Mouse (Mus musculus) left cerebral cortex, postnatal 36 days (tissue): ENCODE measurements around the gene Susd6. TPM values are rescaled to one million over a fixed set of nuclear protein-coding genes. Genes with fewer than 3 reads are reported as not detected.
"Not testable (repeated sequence)": the region's sequence is repeated elsewhere in the genome, so short reads cannot be mapped to it uniquely, and the experiment has no call there.

Source experiments
- DNase-seq, 2 experiments: peaks; one replicate each; pipeline ENCODE4 v3.0.0; 2021 to 2022; ENCODE audit warnings: low spot score in 2 of 2, mixed read lengths in 1 of 2
- intact Hi-C: fragments of 180-260 bp; cut with DNase I; formaldehyde crosslinking; loops from one replicate; pipeline ENCODE4 v1.15.1; 2025
- total RNA-seq, 2 experiments: library from RNA; stranded (reverse); gene quantifications; 2 replicates each; pipeline ENCODE4 v1.2.3; 2021

Susd6 gene
- total RNA-seq, 2 experiments from 2014 or later = 31.6 to 40.0 TPM

DNA sequence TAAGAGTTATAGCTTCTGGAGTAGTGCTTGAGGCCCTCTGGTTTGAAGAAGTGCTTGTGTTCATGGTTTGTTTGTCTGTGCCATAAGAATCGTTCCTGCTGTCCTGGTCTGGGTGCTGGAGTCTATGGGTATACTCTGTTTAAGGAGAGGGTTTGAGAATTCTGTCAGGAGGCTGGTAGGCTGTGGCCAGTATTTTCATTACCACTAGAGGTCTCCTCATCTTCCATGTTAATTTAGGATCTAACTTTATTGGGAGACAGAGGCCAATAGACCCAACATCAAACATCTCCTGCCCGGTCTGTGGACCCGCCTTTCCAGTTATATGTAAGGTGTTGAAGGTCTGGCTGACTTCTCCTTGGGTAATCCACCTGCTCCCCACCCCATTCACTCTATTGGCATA, 7.4 kb upstream of the Susd6 start:
- intact Hi-C loops = no loop called here
- DNase-seq = no peak

DNA sequence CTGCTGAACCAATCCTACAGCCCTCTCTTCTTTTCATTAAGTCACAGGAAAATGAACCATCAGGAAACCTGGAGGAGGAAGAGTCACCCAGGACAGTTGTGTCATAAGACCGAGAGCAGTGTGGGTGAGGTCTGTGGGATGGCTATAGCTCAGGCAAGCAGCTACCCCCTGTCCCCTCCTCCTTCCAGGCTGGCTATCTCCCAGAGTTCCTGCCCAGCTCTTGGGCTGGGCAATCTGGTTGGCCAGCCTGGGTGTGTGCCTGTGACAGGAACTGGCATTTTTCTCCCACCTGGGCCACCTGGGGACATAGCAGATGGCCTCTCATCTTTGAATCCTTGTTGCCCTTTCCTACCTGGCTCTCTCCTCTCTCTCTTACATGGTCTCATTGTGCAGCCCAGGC, 6.4 kb upstream of the Susd6 start:
- DNase-seq = no peak
- intact Hi-C loops = no loop called here

DNA sequence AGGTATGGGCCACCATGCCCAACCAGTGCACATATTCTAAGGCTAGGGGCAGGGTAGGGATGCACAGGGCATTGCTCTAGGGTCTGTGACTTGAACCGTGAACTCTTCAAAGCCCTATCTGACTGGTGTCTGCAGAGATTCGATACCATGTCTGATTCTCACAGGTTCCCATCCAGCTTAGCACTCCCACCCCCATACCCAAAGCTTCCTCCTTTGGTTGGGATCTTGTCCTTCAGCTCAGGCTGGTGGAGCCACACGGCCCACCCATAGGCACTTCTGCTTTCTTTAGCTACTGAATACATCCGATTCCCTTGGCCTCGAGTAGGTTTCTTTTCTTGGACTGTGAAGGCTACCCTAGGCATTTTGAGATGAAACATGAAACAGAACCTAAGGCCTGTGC, 5.3 kb upstream of the Susd6 start:
- no peak for DNase-seq
- intact Hi-C loops = no loop called here

DNA sequence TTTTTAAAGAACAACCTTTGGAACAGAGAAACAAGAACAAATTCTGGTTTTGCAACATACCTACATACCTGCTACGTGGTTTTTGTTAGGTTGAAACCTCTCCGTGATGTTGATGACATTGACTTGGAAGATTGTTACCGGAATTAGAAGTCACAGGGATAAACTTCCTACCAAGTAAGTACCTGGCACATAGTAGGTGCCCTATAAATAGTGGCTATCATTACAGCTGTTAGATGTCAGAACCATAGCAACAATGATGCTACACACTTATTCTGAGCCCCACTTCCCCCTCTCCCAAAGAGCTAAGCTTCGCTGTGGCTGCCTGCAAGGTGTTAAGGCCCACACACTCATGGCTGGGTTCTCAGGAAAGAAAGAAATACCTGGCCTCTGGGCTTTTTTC, 4.7 kb upstream of the Susd6 start:
- DNase-seq = no peak
- intact Hi-C loops = no loop called here

DNA sequence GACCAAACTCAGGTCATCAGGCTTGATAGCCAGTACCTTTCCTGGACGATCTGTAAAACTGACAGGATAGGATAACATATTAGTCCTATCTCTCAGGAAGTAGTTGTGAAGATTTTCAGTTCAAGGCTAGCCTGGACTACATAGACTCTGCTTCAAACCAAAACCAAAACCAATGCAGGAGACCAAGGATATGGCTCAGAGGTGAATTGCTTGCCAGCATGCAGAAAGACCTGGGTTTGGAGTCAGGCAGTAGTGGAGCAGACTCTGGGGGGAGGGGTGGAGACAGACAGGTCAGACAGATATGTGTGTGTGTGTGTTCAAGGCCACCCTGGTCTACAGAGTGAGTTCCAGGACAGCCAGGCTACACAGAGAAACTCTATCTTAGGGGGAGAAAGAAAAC, 3.7 kb upstream of the Susd6 start:
- intact Hi-C loops = no loop called here
- DNase-seq = no peak

DNA sequence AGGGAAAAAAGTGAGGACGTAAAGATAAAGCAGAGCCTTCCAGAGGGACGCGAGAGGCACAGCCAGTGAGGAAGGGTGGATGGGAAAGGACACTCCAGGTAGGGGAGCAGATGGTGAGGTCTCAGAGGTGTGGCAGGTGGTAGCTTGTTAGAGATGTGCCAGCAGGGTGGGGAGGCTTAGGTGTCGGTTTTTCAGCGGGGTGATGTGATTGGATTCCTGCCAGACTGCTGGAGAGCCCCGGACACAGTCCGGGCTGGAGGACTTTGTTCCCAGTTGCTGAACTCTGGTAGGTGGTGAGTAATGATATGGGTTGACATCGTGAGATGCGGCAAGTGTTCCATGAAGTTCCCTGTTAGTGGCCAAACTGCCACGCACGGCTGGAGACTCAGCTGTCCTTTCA, 2.7 kb upstream of the Susd6 start:
- no peak for DNase-seq
- intact Hi-C loops = no loop called here

DNA sequence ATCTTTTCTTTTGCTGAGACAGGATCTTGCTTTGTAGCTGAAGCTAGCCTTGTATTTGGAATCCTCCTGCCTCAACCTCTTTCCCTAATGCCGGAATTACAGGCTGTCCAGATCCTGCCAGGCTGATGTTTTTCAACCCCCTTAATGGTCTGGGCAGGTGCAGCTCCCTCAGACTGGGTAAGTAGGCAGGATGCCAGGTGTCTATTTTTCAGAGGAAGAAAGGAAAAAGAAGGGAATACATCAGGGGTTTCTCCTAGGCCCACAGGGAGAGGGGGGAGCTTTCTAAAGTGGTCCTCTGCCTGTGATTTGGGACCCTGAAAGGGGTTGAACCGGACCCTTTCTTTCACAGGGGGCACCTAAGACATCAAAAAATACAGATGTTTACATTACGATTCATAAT, 2.1 kb upstream of the Susd6 start:
- intact Hi-C loops = no loop called here
- DNase-seq = no peak

DNA sequence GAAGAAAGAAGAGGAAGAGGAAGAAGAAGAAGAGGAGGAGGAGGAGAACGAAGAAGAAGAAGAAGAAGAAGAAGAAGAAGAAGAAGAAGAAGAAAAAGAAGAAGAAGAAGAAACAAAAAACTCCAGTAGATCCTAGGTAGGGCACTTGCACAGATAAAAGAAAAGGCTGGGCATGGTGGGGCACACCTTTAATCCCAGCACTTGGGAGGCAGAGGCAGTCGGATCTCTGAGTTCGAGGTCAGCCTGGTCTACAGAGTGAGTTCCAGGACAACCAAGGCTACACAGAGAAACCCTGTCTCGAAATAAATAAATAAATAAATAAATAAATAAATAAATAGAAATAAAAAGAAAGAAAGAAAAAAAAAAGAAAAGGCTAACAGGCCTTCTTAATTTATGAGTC, 1.0 kb upstream of the Susd6 start:
- intact Hi-C loops, DNase-seq: not testable (repeated sequence)

DNA sequence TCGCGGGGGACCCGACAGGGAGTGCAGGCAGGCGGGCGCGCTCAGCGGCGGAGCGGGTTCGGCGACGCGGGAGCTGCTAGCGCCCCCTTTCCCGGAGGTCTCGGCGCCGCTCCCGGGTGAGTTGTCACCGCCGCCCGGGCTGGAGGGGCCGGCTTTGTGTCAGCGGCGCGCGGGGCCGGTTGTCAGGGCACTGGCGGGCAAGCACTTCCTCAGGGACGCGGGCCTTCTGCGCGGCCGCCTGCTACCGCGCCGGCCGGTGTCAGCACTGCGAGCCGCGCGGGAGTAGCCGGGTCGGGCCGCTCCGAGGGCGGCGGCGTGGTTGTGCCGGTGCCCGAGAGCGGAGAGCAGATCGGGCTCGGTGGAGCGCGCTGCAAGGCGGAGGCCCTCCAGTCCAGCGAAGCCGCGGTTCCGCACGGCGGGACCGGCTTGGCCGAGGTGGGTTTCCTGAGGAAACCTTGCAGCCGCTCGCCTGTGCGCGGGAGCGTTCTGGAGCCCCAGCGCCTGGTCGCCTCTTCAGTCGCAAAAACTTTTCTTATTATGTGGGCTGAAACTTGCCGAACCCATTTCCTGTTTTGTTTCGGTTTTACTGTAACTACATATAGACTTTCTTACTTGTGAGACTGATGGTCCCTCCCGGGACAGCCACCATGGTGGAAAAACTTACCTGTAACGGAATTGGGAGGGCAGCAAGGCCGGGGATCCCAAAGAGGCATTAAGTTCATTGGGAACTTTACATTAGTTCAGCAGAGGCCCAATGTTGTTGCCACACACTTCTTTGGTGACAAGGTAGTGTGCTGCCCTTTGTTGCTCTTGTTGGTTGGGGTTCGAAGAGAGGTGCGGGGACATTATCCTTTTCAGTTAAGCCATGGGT, 625 bp downstream of the Susd6 start:
- DNase-seq = no peak
- intact Hi-C loops = loop anchor here (5.0 kb wide), 2 partner anchors 56 to 156 kb away; partner anchors contain the start of gene Srsf5

DNA sequence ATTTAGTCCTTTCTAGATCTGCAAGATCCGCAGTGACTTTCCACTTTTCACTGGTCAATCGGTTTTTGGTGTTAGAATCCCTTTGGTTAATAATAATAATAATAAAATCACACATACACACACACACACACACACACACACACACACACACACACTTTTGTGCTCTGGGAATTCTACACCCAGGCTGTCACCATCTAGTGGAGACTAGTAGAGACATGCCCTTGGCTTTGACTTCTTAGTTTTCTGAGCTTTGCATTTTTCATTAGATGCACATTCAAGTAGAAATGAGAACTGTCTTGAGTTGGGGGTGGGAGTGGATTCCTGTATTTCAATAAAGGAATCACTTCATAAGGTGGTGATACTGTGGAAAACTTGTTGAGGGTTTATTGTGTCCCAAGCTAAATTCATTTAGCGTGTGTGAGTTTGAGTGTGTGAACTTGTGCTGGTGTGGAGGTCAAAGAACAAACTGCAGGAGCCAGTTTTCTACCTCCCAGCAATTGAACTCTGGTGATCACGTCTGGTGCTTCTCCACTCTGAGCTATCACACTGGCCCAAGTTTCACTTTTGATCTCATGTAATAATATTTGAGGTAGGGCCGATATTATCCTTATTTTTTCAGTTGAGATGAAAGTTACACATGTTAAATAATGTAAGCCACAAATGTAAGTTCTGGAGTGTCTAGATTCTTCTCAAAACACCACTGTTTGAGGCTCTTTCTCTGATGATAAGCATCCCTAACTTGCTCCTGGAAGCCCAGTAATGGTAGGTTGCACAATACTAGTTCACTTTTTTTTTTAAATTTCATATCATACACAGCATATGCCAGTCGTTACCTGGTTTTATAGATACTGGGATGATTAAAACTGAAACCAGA, 1.5 kb downstream of the Susd6 start:
- no peak for DNase-seq
- intact Hi-C loops = loop anchor here (5.0 kb wide), 2 partner anchors 55 to 155 kb away; partner anchors contain the start of gene Srsf5

DNA sequence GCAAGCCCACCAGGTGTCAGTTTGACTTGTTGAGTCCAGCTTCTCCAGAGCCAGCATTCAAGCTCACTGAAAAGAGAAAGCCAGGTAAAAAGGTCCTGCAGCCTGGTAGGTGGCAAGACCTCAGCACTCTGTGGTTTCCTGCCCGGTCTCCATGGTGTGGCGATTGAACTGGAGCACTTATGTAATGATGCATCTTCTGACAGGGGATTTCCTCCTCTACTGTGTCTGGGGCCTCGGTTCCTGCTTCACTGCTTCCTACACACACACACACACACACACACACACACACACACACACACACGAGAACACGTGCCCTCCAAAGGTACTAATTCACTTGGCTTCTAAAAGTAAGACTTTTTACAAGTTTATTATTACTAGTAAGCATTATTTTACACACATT, 2.6 kb downstream of the Susd6 start:
- no peak for DNase-seq
- intact Hi-C loops = loop anchor here (5.0 kb wide), 2 partner anchors 54 to 154 kb away; partner anchors contain the start of gene Srsf5

DNA sequence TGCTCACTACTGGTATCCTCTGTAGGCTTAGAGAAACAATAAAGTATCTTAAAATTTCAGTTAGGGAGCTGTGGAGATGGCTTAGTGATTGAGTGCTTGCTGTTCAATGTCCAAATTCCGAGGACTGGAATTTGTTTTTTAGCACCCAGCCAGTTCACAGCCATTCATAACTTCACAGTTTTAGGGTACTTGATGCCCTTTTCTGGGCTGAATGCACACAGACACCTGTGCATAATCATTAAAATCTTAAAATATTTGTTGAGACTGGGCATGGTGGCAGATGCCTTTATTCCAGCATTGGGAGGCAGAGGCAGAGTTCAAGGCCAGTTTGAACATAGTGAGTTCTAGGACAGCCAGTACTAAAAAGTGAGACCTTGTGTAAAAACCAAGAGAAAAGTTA, 3.2 kb downstream of the Susd6 start:
- DNase-seq = no peak
- intact Hi-C loops = loop anchor here (5.0 kb wide), 2 partner anchors 54 to 154 kb away; partner anchors contain the start of gene Srsf5

DNA sequence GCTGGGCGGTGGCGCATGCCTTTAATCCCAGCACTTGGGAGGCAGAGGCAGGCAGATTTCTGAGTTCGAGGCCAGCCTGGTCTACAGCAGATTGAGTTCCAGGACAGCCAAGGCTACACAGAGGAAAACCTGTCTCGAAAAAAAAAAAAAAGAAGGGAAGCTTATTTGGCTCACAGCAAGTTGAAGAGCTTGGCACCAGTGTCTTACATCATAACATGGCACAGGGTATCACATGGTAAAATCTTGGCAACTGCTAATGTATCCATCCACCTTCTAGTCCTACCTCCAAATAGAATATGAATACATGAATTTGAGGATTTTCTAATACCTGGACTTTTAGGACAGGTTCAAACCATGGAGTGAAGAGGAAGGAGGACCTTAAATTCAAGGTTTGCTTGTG, 4.2 kb downstream of the Susd6 start:
- DNase-seq = no peak

DNA sequence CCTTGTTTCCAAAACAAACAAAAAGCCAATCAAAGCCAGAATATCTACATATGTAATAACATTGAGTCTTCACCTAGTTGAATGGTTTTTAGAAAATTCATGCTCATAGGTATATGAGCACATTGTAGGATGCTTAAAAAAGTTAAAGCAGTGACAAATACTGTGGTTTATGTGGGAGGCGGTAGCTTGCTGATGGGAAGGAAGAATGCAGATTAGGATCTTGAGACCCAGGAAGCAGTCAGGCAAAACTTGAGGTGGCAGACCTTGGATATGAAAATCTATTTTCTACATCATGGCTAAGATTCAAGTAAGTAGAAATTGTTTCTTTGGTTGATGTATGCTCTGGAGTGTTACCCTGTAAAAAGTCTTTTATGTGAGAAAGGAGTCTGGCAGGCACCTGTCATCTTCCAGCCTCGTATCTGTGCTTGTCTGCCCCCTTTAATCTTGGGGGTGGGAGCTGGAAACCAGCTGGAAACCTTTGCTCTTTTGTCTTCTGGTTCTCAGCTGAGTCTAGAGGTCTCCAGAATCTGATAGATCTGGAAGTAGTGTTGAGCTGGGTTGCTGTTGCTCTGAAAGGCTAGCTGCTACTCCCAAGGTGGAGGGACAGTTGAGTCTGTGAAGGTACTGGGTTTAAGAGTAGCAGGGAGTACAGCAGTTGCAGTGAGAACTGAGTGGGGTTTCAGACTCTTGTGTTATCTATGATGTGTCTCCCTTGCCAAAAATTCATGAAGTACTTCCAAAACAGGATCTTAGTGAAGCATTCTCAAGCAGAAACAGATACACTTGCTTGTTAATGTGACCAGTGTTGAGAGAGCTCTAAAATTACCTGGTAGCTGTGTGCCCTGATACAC, 4.8 kb downstream of the Susd6 start:
- intact Hi-C loops = loop anchor here (5.0 kb wide), 2 partner anchors 52 to 152 kb away; partner anchors contain the start of gene Srsf5
- no peak for DNase-seq

More for the DNA sequence above, 4.2 kb downstream of the Susd6 start:
- intact Hi-C loops = loop anchor here (5.0 kb wide), 2 partner anchors 53 to 153 kb away; partner anchors contain the start of gene Srsf5

DNA sequence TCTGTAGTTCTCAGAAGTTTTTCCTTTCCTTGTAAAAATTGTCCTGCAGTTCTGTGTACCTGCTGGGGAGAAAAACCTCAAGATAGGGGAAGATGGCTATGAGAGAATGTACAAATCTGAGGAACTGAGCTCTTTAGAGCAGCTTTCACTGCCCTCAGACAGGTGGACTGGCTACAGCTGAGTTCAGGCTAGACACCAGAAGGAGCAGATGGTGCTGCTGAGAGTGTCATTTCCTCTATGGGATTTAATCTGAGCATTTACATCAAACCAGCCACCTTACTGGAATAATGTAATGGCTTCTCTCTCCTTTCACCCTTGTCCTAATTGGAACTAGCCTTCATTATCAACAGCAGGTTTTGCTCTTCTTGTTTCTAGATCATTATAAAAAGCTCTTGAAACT, 8.0 kb downstream of the Susd6 start:
- DNase-seq = no peak
- intact Hi-C loops = no loop called here

DNA sequence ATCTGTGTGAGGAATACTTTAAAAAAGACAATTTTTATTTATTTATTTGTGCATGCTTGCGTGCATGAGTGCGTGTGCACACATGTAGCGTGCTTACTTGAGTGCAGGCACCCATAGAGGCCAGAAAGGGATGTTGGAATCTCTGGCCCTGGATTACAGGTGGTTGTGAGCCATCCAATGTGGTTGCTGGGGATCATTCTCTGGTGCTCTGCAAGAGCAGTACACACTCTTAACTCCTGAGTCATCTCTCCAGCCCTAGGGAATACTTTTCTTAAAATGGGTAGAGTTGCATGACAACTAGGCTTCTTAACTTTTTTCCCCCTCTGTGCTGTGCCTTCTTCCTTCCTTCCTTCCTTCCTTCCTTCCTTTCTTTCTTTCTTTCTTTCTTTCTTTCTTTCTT, 9.8 kb downstream of the Susd6 start:
- DNase-seq = no peak
- intact Hi-C loops = no loop called here

DNA sequence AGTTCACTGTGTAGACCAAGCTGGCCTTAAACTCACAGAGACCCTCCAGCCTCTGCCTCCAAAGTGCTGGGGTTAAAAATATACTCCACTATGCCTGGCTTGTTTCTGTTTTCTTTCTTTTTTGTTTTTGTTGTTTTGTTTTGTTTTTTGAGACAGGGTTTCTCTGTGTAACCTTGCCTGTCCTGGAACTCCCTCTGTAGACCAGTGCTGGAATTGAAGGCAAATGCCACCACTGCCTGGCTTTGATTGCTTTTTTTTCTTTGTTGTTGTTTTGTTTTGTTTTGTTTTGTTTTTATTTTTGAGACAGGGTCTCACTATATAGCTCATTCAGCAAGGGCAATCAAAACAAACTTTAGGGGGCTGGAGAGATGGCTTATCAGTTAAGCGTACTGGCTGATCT, 11.1 kb downstream of the Susd6 start:
- intact Hi-C loops = no loop called here

DNA sequence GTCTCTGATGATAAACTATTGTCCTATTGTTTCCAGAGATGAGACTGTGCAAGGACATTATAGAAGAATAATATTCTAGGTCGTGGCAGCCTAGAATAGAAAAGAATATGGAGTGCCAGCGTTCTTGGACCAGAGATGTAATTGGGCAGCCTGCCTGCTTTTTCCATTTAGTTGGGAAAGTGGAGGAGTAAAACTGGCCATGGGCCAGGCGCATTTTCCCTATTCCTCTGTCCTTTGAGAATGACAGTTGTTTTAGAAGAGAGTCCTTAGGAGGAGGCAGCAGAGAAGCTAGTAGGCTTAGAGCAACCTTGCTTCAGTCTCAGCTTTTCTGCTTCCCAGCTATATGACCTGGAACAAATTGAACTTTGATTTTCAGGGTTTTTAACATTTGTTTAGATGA, 13.6 kb downstream of the Susd6 start:
- DNase-seq = peak; percentile 82 to 85
- intact Hi-C loops = no loop called here

More for the DNA sequence above, 11.1 kb downstream of the Susd6 start:
- no peak for DNase-seq

DNA sequence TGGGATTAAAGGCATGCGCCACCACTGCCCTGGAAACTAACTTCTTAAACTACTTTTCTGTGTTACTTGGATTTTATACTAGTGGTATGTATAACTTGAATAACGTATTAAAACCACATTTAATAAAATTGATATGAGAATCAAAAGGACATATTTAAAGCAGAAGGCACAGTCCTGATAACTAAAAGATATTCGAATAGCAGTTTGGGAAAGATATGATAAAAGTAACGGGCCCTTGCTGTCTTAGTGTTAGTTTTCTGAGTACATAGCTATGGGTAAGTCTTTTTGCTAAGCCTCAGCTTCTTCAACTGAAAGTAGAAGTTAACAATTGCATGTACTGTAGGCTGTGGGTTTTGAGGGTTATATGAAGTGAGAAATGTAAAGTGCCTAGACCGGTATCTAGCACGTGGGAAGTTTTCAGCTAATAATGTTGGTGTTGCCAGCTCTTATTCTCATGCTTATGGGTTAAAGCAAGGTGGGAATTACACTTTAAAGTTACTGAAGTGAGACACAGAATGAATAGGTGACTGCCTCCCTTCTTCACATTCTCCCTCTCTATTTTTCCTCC, 14.6 kb downstream of the Susd6 start:
- intact Hi-C loops = no loop called here
- DNase-seq = no peak
